Mouse (Mus musculus) lung, postnatal 25 days (tissue): ENCODE results near the gene Izumo4.

Experiments used
- DNase-seq: peaks from one replicate; pipeline ENCODE4 v3.0.0; 2022; ENCODE audit warnings: low spot score

Gene Izumo4

GRCm38 (mm10) chr10:80727369-80728127 is 25.6 kb downstream of the Izumo4 start:
- no peak for DNase-seq

GRCm38 (mm10) chr10:80732611-80733101 is 30.7 kb downstream of the Izumo4 start:
- DNase-seq: no peak

- DNase-seq: no peak
Observed at GRCm38 (mm10) chr10:80736731-80737130, 34.7 kb downstream of the Izumo4 start.

- no peak for DNase-seq
Observed at GRCm38 (mm10) chr10:80738657-80739056, 36.7 kb downstream of the Izumo4 start.

- peak; percentile 21 for DNase-seq
Observed at GRCm38 (mm10) chr10:80741146-80741545, 39.2 kb downstream of the Izumo4 start.

- DNase-seq: no peak
Observed at GRCm38 (mm10) chr10:80741634-80742179, 39.7 kb downstream of the Izumo4 start.

GRCm38 (mm10) chr10:80742180-80742978 is 40.4 kb downstream of the Izumo4 start, which contains the start of gene Ap3d1:
Ap3d1 (minus strand) TSS chr10:80742264.
- DNase-seq: peak; percentile 100

GRCm38 (mm10) chr10:80744262-80744661 is 42.3 kb downstream of the Izumo4 start:
- DNase-seq: peak; percentile 80

GRCm38 (mm10) chr10:80747410-80747809 is 45.4 kb downstream of the Izumo4 start:
- DNase-seq: peak; percentile 82

- peak; percentile 51 for DNase-seq
Observed at GRCm38 (mm10) chr10:80748609-80749008, 46.6 kb downstream of the Izumo4 start.

GRCm38 (mm10) chr10:80751188-80751832 is 49.3 kb downstream of the Izumo4 start:
- peak; percentile 84 for DNase-seq

- peak; percentile 77 for DNase-seq
Observed at GRCm38 (mm10) chr10:80752079-80752625, 50.2 kb downstream of the Izumo4 start.

- peak; percentile 97 for DNase-seq
Observed at GRCm38 (mm10) chr10:80754594-80755290, 52.8 kb downstream of the Izumo4 start, which contains the start of gene Dot1l. Dot1l (plus strand) TSS chr10:80755206.
